Mouse (Mus musculus) heart, adult 2 months (tissue): ENCODE data around the gene Arl4c.

ENCODE experiments used
- CTCF ChIP-seq: fragments of 200-600 bp; IDR thresholded peaks from 2 replicates; pipeline ENCODE4 v1.8.1; 2022; ENCODE audit warnings: antibody characterized with exemption, mild to moderate bottlenecking, moderate library complexity
- EP300 ChIP-seq: fragments of 200-500 bp; IDR thresholded peaks from 2 replicates; pipeline ENCODE4 v1.6.1; 2011; ENCODE audit warnings: low read depth, low read length, control low read depth; ENCODE audit not compliant: insufficient read depth

DNA sequence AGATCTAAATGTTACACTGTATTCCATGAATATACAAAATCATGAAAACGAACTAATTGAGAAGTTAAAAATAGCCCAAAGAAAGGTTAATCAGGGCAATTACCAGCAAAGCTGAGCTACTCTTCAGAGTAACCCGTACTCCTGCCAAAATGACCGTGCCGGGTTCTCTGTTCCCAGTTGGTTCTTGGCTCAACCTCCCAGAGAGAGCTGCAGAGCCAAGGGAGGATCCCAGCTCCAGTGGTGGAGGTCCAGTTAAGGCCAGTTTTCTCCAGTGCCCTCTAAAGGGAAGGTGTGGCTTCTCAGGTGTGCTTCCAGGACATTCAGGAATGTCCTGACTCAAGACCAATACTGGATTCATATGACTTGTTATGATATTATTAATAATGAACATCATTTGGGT is 37.5 kb upstream of the Arl4c start:
- TF ChIP-seq EP300 (no peak), CTCF (no peak)
